Mouse (Mus musculus): ENCODE data around the gene Ccdc47. TPM values are rescaled to one million over a fixed set of nuclear protein-coding genes. Genes with fewer than 3 reads are reported as not detected.

Gene Ccdc47
- polyA plus RNA-seq, 1 experiment from 2014 or later, result 91.5 TPM

GRCm38 (mm10) chr11:106174372-106174771 lies 41.8 kb downstream of the Ccdc47 start:
- Histone ChIP-seq H3K4me1 (replicated peaks) (no peaks in the 10 kb centered on the region), H3K27me3 (replicated peaks) (no peaks in the 10 kb centered on the region), H3K9ac (no peak overlapping the region), H3K36me3 (no peaks in the 10 kb centered on the region), H3K4me3 (replicated peaks) (no peak overlapping the region), H3K4me2 (replicated peaks) (no peak overlapping the region), H3K9me3 (no peaks in the 10 kb centered on the region), H3K27ac (no peak overlapping the region)
- no peak for ATAC-seq
- 84% methylated on average over 5 of the region's 5 CpGs for WGBS

GRCm38 (mm10) chr11:106173228-106173627 lies 42.9 kb downstream of the Ccdc47 start:
- H3K4me2 ChIP-seq (replicated peaks), result no peak overlapping the region
- H3K4me1 ChIP-seq (replicated peaks), result no peaks in the 10 kb centered on the region
- WGBS, result 86% methylated on average over 2 of the region's 2 CpGs
- no peaks in the 10 kb centered on the region for H3K27me3 ChIP-seq (replicated peaks)
- no peak overlapping the region for H3K4me3 ChIP-seq (replicated peaks)
- H3K27ac ChIP-seq, result no peak overlapping the region
- no peak overlapping the region for H3K9ac ChIP-seq
- ATAC-seq, result no peak
- H3K9me3 ChIP-seq, result no peaks in the 10 kb centered on the region
- H3K36me3 ChIP-seq, result no peaks in the 10 kb centered on the region

- no peak overlapping the region for H3K27ac ChIP-seq
- H3K4me1 ChIP-seq (replicated peaks), result no peaks in the 10 kb centered on the region
- H3K9ac ChIP-seq, result no peak overlapping the region
- H3K36me3 ChIP-seq, result no peaks in the 10 kb centered on the region
- H3K27me3 ChIP-seq (replicated peaks), result no peaks in the 10 kb centered on the region
- WGBS, result 76% methylated on average over 7 of the region's 7 CpGs
- no peak overlapping the region for H3K4me2 ChIP-seq (replicated peaks)
- H3K9me3 ChIP-seq, result no peaks in the 10 kb centered on the region
- H3K4me3 ChIP-seq (replicated peaks), result no peak overlapping the region
- peak; percentile 53; the same call in 1 of the 2 replicates for ATAC-seq
These were observed 45.3 kb downstream of the Ccdc47 start for GRCm38 (mm10) chr11:106170807-106171206.

- no peak overlapping the region for H3K27ac ChIP-seq
- H3K9me3 ChIP-seq, result no peaks in the 10 kb centered on the region
- 0 out of 2 replicates have a peak, but pooled peaks cover 7% of the 10 kb centered on the region for H3K36me3 ChIP-seq
- H3K27me3 ChIP-seq (replicated peaks), result no peaks in the 10 kb centered on the region
- H3K4me2 ChIP-seq (replicated peaks), result no peak overlapping the region
- H3K4me3 ChIP-seq (replicated peaks), result no peak overlapping the region
- H3K9ac ChIP-seq, result no peak overlapping the region
- peak; percentile 53; the same call in 1 of the 2 replicates for ATAC-seq
- H3K4me1 ChIP-seq (replicated peaks), result no peaks in the 10 kb centered on the region
- WGBS, result 75% methylated on average over 5 of the region's 5 CpGs
These were observed 48.7 kb downstream of the Ccdc47 start for GRCm38 (mm10) chr11:106167435-106167834.

GRCm38 (mm10) chr11:106164601-106165180 lies 51.5 kb downstream of the Ccdc47 start:
- Histone ChIP-seq H3K27ac (no peak overlapping the region), H3K4me2 (replicated peaks) (no peak overlapping the region), H3K36me3 (0 out of 2 replicates have a peak, but pooled peaks cover 7% of the 10 kb centered on the region), H3K9me3 (no peaks in the 10 kb centered on the region), H3K4me3 (replicated peaks) (no peak overlapping the region), H3K4me1 (replicated peaks) (peaks cover 8% of the 10 kb centered on the region), H3K9ac (no peak overlapping the region), H3K27me3 (replicated peaks) (no peaks in the 10 kb centered on the region)
- ATAC-seq, result no peak
- WGBS, result 84% methylated on average over 16 of the region's 16 CpGs

GRCm38 (mm10) chr11:106163546-106163945 lies 52.6 kb downstream of the Ccdc47 start:
- 81% methylated on average over 4 of the region's 4 CpGs for WGBS
- H3K9ac ChIP-seq, result no peak overlapping the region
- ATAC-seq, result no peak
- H3K4me2 ChIP-seq (replicated peaks), result no peak overlapping the region
- no peak overlapping the region for H3K27ac ChIP-seq
- no peak overlapping the region for H3K4me3 ChIP-seq (replicated peaks)
- H3K9me3 ChIP-seq, result no peaks in the 10 kb centered on the region
- 0 out of 2 replicates have a peak, but pooled peaks cover 7% of the 10 kb centered on the region for H3K36me3 ChIP-seq
- H3K4me1 ChIP-seq (replicated peaks), result peaks cover 19% of the 10 kb centered on the region
- H3K27me3 ChIP-seq (replicated peaks), result no peaks in the 10 kb centered on the region

GRCm38 (mm10) chr11:106162237-106162636 lies 53.9 kb downstream of the Ccdc47 start:
- 0 out of 2 replicates have a peak, but pooled peaks cover 7% of the 10 kb centered on the region for H3K36me3 ChIP-seq
- no peak overlapping the region for H3K9ac ChIP-seq
- no peak overlapping the region for H3K4me2 ChIP-seq (replicated peaks)
- no peak overlapping the region for H3K27ac ChIP-seq
- peaks cover 27% of the 10 kb centered on the region for H3K4me1 ChIP-seq (replicated peaks)
- no peaks in the 10 kb centered on the region for H3K9me3 ChIP-seq
- no peaks in the 10 kb centered on the region for H3K27me3 ChIP-seq (replicated peaks)
- ATAC-seq, result no peak
- H3K4me3 ChIP-seq (replicated peaks), result no peak overlapping the region
- 69% methylated on average over 2 of the region's 2 CpGs for WGBS

GRCm38 (mm10) chr11:106160841-106161721 lies 55.1 kb downstream of the Ccdc47 start, which contains the start of the genes Gm10840 and Limd2:
Gm10840 (plus strand) TSS chr11:106160850.
Limd2 (minus strand) TSS chr11:106160860.
- Histone ChIP-seq H3K4me2 (replicated peaks) (peak within 1 kb of the TSS; percentile 92), H3K9me3 (no peaks in the 10 kb centered on the region), H3K4me3 (replicated peaks) (peak within 1 kb of the TSS; percentile 80), H3K9ac (peak within 1 kb of the TSS; percentile 89), H3K27ac (peak within 1 kb of the TSS; percentile 92), H3K27me3 (replicated peaks) (no peaks in the 10 kb centered on the region), H3K36me3 (0 out of 2 replicates have a peak, but pooled peaks cover 13% of the 10 kb centered on the region), H3K4me1 (replicated peaks) (peaks cover 31% of the 10 kb centered on the region)
- ATAC-seq, result peak; percentile 39
- WGBS, result 34% methylated on average over 22 of the region's 22 CpGs

- Histone ChIP-seq H3K27me3 (replicated peaks) (no peaks in the 10 kb centered on the region), H3K4me3 (replicated peaks) (peak overlapping the region; percentile 80), H3K9ac (peak overlapping the region; percentile 89), H3K4me1 (replicated peaks) (peaks cover 31% of the 10 kb centered on the region), H3K36me3 (0 out of 2 replicates have a peak, but pooled peaks cover 9% of the 10 kb centered on the region), H3K4me2 (replicated peaks) (peak overlapping the region; percentile 92), H3K9me3 (no peaks in the 10 kb centered on the region), H3K27ac (peak overlapping the region; percentile 92)
- ATAC-seq, result peak; percentile 81
- under 1% methylated on average over 89 of the region's 106 CpGs for WGBS
These were observed 56.0 kb downstream of the Ccdc47 start for GRCm38 (mm10) chr11:106159921-106160840.

GRCm38 (mm10) chr11:106159216-106159920 lies 56.8 kb downstream of the Ccdc47 start:
- Histone ChIP-seq H3K27me3 (replicated peaks) (no peaks in the 10 kb centered on the region), H3K4me1 (replicated peaks) (peaks cover 31% of the 10 kb centered on the region), H3K4me2 (replicated peaks) (peak overlapping the region; percentile 92), H3K9me3 (no peaks in the 10 kb centered on the region), H3K4me3 (replicated peaks) (peak overlapping the region; percentile 80), H3K27ac (peak overlapping the region; percentile 92), H3K9ac (peak overlapping the region; percentile 89), H3K36me3 (peaks cover 13% of the 10 kb centered on the region; the same call in 1 of the 2 replicates)
- ATAC-seq, result peak; percentile 48
- WGBS, result 2% methylated on average over 25 of the region's 25 CpGs

- Histone ChIP-seq H3K9ac (peak overlapping the region; percentile 89), H3K4me1 (replicated peaks) (peaks cover 31% of the 10 kb centered on the region), H3K9me3 (no peaks in the 10 kb centered on the region), H3K27me3 (replicated peaks) (no peaks in the 10 kb centered on the region), H3K4me2 (replicated peaks) (peak overlapping the region; percentile 92), H3K36me3 (peaks cover 18% of the 10 kb centered on the region), H3K27ac (peak overlapping the region; percentile 92; the same call in 1 of the 2 replicates), H3K4me3 (replicated peaks) (peak overlapping the region; percentile 80)
- 28% methylated on average over 9 of the region's 9 CpGs for WGBS
- ATAC-seq, result 0 out of 2 replicates have a peak, but pooled peaks have one; percentile 2
These were observed 57.3 kb downstream of the Ccdc47 start for GRCm38 (mm10) chr11:106158930-106159215.

All from intestine, embryonic 15.5 days (tissue).